Mouse (Mus musculus) heart, postnatal 0 days (tissue): ENCODE measurements around the gene Alg12. TPM values are rescaled to one million over a fixed set of nuclear protein-coding genes. Genes with fewer than 3 reads are reported as not detected.
A peak's percentile ranks its signal among the peaks of the same experiment; 100 is the strongest.

ENCODE experiments used
- ATAC-seq: fragments of 200-750 bp; cut with Nextera tagmentation; 2 replicates; pipeline ENCODE4 v1.8.0; 2017; ENCODE audit warnings: low read depth, moderate number of reproducible peaks, moderate library complexity; ENCODE audit not compliant: insufficient read depth
- DNase-seq: peaks from one replicate; pipeline ENCODE4 v3.0.0-alpha.2; 2016; ENCODE audit warnings: low spot score
- H3K27ac ChIP-seq: fragments of 300-500 bp; sonication (generic); 2 replicates; pipeline ENCODE4 v1.5.1; 2014; ENCODE audit warnings: low read depth, mild to moderate bottlenecking
- H3K27me3 ChIP-seq: fragments of 300-500 bp; sonication (generic); 2 replicates; pipeline ENCODE4 v1.6.1; 2014; ENCODE audit warnings: low read length, mixed read lengths; ENCODE audit not compliant: control insufficient read depth, insufficient read depth
- H3K36me3 ChIP-seq: fragments of 300-500 bp; sonication (generic); replicated peaks from 2 replicates; pipeline ENCODE4 v1.6.1; 2014; ENCODE audit warnings: low read length, mixed read lengths; ENCODE audit not compliant: control insufficient read depth, insufficient read depth
- H3K4me1 ChIP-seq: fragments of 300-500 bp; sonication (generic); 2 replicates; pipeline ENCODE4 v1.6.1; 2014; ENCODE audit warnings: antibody characterized with exemption; ENCODE audit not compliant: control insufficient read depth, insufficient read depth
- H3K4me2 ChIP-seq: fragments of 300-500 bp; sonication (generic); 2 replicates; pipeline ENCODE4 v1.6.1; 2014; ENCODE audit warnings: low read depth, mild to moderate bottlenecking, low read length, moderate library complexity
- H3K4me3 ChIP-seq: fragments of 300-500 bp; sonication (generic); 2 replicates; pipeline ENCODE4 v1.5.1; 2014; ENCODE audit warnings: low read depth, low read length
- H3K9ac ChIP-seq: fragments of 300-500 bp; sonication (generic); replicated peaks from 2 replicates; pipeline ENCODE4 v1.6.1; 2014; ENCODE audit warnings: low read depth, low read length, mixed read lengths
- H3K9me3 ChIP-seq: fragments of 300-500 bp; sonication (generic); replicated peaks from 2 replicates; pipeline ENCODE4 v1.6.1; 2016; ENCODE audit warnings: low read length; ENCODE audit not compliant: control insufficient read depth
- CTCF ChIP-seq: IDR thresholded peaks from 2 replicates; pipeline ENCODE4 v1.5.1; 2016; ENCODE audit warnings: antibody characterized with exemption, control low read depth, low read depth
- EP300 ChIP-seq: IDR thresholded peaks from 2 replicates; pipeline ENCODE4 v1.6.1; 2016; ENCODE audit warnings: antibody characterized with exemption, low read depth
- WGBS: fragments of 180-500 bp; shearing (Covaris S2); extraction: QIAGEN DNeasy Blood & Tissue Kit; methylation state at CpG from one replicate; pipeline ENCODE4 v1.1.7; 2014; 5-methylcytosine and 5-hydroxymethylcytosine counted together
- polyA plus RNA-seq: library from polyadenylated mRNA; unstranded; fragments of >200 nt; fragmentation: Nextera tagmentation; extraction: Ambion mirVana; gene quantifications from 2 replicates; pipeline ENCODE4 v1.2.1, GENCODE M21; 2015
- total RNA-seq: library from RNA; depleted of rRNA; stranded (reverse); fragments of >200 nt; gene quantifications from 2 replicates; pipeline ENCODE4 v1.2.3, GENCODE M21; 2014; ENCODE audit warnings: low replicate concordance

Gene Alg12
- total and polyA plus RNA-seq, 2 experiments from 2014 or later: 6.4 to 21.8 TPM

GRCm38 (mm10) chr15:88865888-88866695, 47.0 kb upstream of the Alg12 start:
- no peak overlapping the region for H3K9ac ChIP-seq
- H3K27ac ChIP-seq: peak overlapping the region; percentile 97
- 49% methylated on average over 4 of the region's 4 CpGs for WGBS
- H3K9me3 ChIP-seq: no peaks in the 10 kb centered on the region
- no peak overlapping the region for H3K4me3 ChIP-seq
- ATAC-seq (no peak), DNase-seq (no peak)
- H3K27me3 ChIP-seq: no peaks in the 10 kb centered on the region
- no peak for TF ChIP-seq CTCF
- TF ChIP-seq EP300: no peak
- peak overlapping the region; percentile 79 for H3K4me2 ChIP-seq
- H3K36me3 ChIP-seq: peaks cover 26% of the 10 kb centered on the region
- H3K4me1 ChIP-seq: peaks cover 55% of the 10 kb centered on the region

DNA sequence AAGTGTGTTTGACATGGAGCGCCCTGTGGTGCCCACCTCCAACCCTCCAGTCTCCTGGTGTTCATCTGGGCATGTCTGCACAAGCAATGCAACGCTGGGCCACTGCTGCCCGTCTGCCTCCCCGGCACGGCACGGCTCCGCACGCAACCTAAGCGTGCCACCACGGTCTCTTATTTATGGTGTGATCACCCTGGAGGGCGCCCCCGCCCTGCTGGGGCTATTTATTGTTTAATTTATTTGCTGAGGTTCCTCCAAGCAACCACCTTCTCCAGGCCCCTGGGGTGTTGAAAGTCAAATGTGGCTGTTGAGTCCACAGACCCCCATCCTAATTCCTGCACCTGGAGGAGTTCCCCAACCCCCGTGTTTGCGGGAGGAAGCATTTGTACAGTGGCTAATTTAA, 45.9 kb upstream of the Alg12 start:
- Histone ChIP-seq H3K4me1 (peaks cover 56% of the 10 kb centered on the region), H3K4me2 (peak overlapping the region; percentile 79), H3K27me3 (no peaks in the 10 kb centered on the region), H3K36me3 (peaks cover 26% of the 10 kb centered on the region), H3K4me3 (peak overlapping the region; percentile 97), H3K9me3 (no peaks in the 10 kb centered on the region), H3K9ac (0 out of 2 replicates have a peak overlapping the region, but pooled peaks have one; percentile 96), H3K27ac (peak overlapping the region; percentile 97)
- TF ChIP-seq CTCF (no peak), EP300 (no peak)
- WGBS: 61% methylated on average over 14 of the region's 14 CpGs
- ATAC-seq (no peak), DNase-seq (no peak)

- Histone ChIP-seq H3K9me3 (no peaks in the 10 kb centered on the region), H3K9ac (peak overlapping the region; percentile 96), H3K4me2 (peak overlapping the region; percentile 79), H3K27ac (peak overlapping the region; percentile 97), H3K36me3 (peaks cover 26% of the 10 kb centered on the region), H3K27me3 (no peaks in the 10 kb centered on the region), H3K4me1 (peaks cover 55% of the 10 kb centered on the region), H3K4me3 (peak overlapping the region; percentile 97)
- ATAC-seq (no peak), DNase-seq (no peak)
- WGBS: 19% methylated on average over 22 of the region's 22 CpGs
- TF ChIP-seq EP300 (0 out of 2 replicates have a peak, but pooled peaks have one; percentile 7), CTCF (no peak)
Measured at GRCm38 (mm10) chr15:88864270-88865030, 45.3 kb upstream of the Alg12 start.

DNA sequence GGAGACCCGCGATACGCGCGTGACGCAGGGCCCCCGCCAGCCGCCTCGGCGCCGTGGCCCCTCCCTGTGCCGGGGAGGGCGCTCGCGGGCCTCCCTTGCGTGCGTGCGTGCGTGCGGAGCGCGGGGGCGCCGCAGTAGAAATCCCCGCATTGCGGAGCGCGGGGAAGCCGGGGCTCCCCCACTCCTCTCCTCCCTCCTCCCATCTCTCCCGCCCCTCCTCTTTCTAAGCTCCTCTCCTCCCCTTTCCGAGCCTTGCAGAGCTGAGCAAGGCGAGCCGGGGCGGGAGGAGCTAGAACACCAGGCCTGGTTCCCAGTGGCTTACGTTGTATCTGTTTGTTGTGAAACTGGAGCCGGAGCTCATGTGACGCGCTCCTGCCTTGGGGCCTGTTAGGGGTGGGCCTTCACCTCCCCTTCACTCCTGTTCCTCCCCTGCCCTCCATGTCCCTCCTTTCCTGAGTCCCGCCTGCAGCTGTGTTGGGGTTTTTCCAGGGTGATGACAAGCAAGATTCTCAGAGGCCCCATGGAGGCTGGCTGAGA, 44.6 kb upstream of the Alg12 start:
- peak overlapping the region; percentile 96 for H3K9ac ChIP-seq
- H3K27me3 ChIP-seq: no peaks in the 10 kb centered on the region
- H3K4me1 ChIP-seq: peaks cover 54% of the 10 kb centered on the region
- ATAC-seq (peak; percentile 70), DNase-seq (peak; percentile 99)
- peak overlapping the region; percentile 79 for H3K4me2 ChIP-seq
- TF ChIP-seq CTCF (no peak), EP300 (peak; percentile 83)
- H3K36me3 ChIP-seq: peaks cover 26% of the 10 kb centered on the region
- H3K4me3 ChIP-seq: peak overlapping the region; percentile 97
- no peaks in the 10 kb centered on the region for H3K9me3 ChIP-seq
- peak overlapping the region; percentile 97 for H3K27ac ChIP-seq
- WGBS: 0% methylated on average over 29 of the region's 39 CpGs

GRCm38 (mm10) chr15:88862881-88863694, 44.0 kb upstream of the Alg12 start:
- Histone ChIP-seq H3K9me3 (no peaks in the 10 kb centered on the region), H3K4me1 (peaks cover 49% of the 10 kb centered on the region)

More at GRCm38 (mm10) chr15:88862881-88863694, 44.0 kb upstream of the Alg12 start:
- peak overlapping the region; percentile 96 for H3K9ac ChIP-seq
- peak overlapping the region; percentile 97 for H3K27ac ChIP-seq
- H3K36me3 ChIP-seq: peaks cover 26% of the 10 kb centered on the region
- DNase-seq (no peak), ATAC-seq (no peak)
- TF ChIP-seq CTCF (0 out of 2 replicates have a peak, but pooled peaks have one; percentile 0), EP300 (no peak)
- under 1% methylated on average over 89 of the region's 98 CpGs for WGBS
- H3K4me2 ChIP-seq: peak overlapping the region; percentile 79
- H3K4me3 ChIP-seq: peak overlapping the region; percentile 97
- no peaks in the 10 kb centered on the region for H3K27me3 ChIP-seq
